Mouse (Mus musculus) activated CD4-positive, CD25-positive, alpha-beta regulatory T cell, adult 4 months (primary cell): ENCODE measurements around the gene Atp6v1f. TPM values are rescaled to one million over a fixed set of nuclear protein-coding genes. Genes with fewer than 3 reads are reported as not detected.
A peak's percentile ranks its signal among the peaks of the same experiment; 100 is the strongest.

Experiments used
- ATAC-seq: one replicate; pipeline ENCODE4 v1.8.0; 2017
- polyA plus RNA-seq, 2 experiments: library from polyadenylated mRNA; unstranded; fragments of 100-300 nt; shearing (Covaris generic); gene quantifications; one replicate each; pipeline ENCODE4 v1.2.1; 2017

The Atp6v1f gene
- polyA plus RNA-seq, 2 experiments from 2014 or later: 373 to 399 TPM

GRCm38 (mm10) chr6:29463388-29463787 lies 4.1 kb upstream of the Atp6v1f start:
- no peak for ATAC-seq

GRCm38 (mm10) chr6:29468851-29469250 lies 1.3 kb downstream of the Atp6v1f start:
- no peak for ATAC-seq

- ATAC-seq: no peak
Observed at GRCm38 (mm10) chr6:29471137-29471536, 3.6 kb downstream of the Atp6v1f start, which contains the start of gene Atp6v1fnb. TSS of gene Atp6v1fnb (plus strand) at chr6:29471437.

- ATAC-seq: peak; percentile 95
Observed at GRCm38 (mm10) chr6:29473941-29474691, 6.6 kb downstream of the Atp6v1f start.

- ATAC-seq: no peak
Observed at GRCm38 (mm10) chr6:29474736-29475135, 7.2 kb downstream of the Atp6v1f start.

GRCm38 (mm10) chr6:29482691-29483090 lies 15.2 kb downstream of the Atp6v1f start:
- ATAC-seq: no peak

- ATAC-seq: no peak
Observed at GRCm38 (mm10) chr6:29484716-29485559, 17.4 kb downstream of the Atp6v1f start.

- no peak for ATAC-seq
Observed at GRCm38 (mm10) chr6:29485951-29486350, 18.4 kb downstream of the Atp6v1f start.

GRCm38 (mm10) chr6:29494101-29494500 lies 26.6 kb downstream of the Atp6v1f start:
- ATAC-seq: no peak

GRCm38 (mm10) chr6:29496270-29496669 lies 28.8 kb downstream of the Atp6v1f start:
- ATAC-seq: no peak

GRCm38 (mm10) chr6:29497791-29498190 lies 30.3 kb downstream of the Atp6v1f start:
- ATAC-seq: no peak

- ATAC-seq: no peak
Observed at GRCm38 (mm10) chr6:29500177-29500576, 32.7 kb downstream of the Atp6v1f start.

GRCm38 (mm10) chr6:29500810-29501209 lies 33.3 kb downstream of the Atp6v1f start:
- no peak for ATAC-seq

GRCm38 (mm10) chr6:29501599-29501998 lies 34.1 kb downstream of the Atp6v1f start:
- ATAC-seq: no peak

- no peak for ATAC-seq
Observed at GRCm38 (mm10) chr6:29505493-29505892, 38.0 kb downstream of the Atp6v1f start.

GRCm38 (mm10) chr6:29506834-29507233 lies 39.3 kb downstream of the Atp6v1f start:
- ATAC-seq: no peak

- ATAC-seq: no peak
Observed at GRCm38 (mm10) chr6:29507447-29508309, 40.2 kb downstream of the Atp6v1f start, which contains the start of gene Kcp. TSS of gene Kcp (minus strand) at chr6:29507952.

- no peak for ATAC-seq
Observed at GRCm38 (mm10) chr6:29509086-29509485, 41.6 kb downstream of the Atp6v1f start.

- ATAC-seq: peak; percentile 79
Observed at GRCm38 (mm10) chr6:29513284-29513683, 45.8 kb downstream of the Atp6v1f start.

- ATAC-seq: peak; percentile 67
Observed at GRCm38 (mm10) chr6:29517139-29517538, 49.6 kb downstream of the Atp6v1f start.
